Mouse (Mus musculus) CH12.LX (cell line): ENCODE measurements around the gene Rab21. TPM values are rescaled to one million over a fixed set of nuclear protein-coding genes. Genes with fewer than 3 reads are reported as not detected.

ENCODE experiments used
- DNase-seq: peaks from one replicate; pipeline ENCODE4 v3.0.0-alpha.2; 2013; ENCODE audit errors: extremely low read depth
- H3K27ac ChIP-seq: 2 replicates; pipeline ENCODE4 v1.5.1; 2012; ENCODE audit warnings: low read depth, mild to moderate bottlenecking, control low read depth, moderate library complexity; ENCODE audit not compliant: insufficient read depth
- H3K27me3 ChIP-seq: replicated peaks from 2 replicates; pipeline ENCODE3; 2012; ENCODE audit warnings: inconsistent platforms
- H3K36me3 ChIP-seq, 2 experiments: replicated peaks in 1 of 2; 2 replicates each; pipeline versions ENCODE3 to v1.6.1; 2012; ENCODE audit warnings: inconsistent platforms in 1 of 2, low read length in 1 of 2, mild to moderate bottlenecking in 1 of 2, mixed read lengths in 1 of 2, moderate library complexity in 1 of 2; ENCODE audit not compliant: control insufficient read depth in 1 of 2, insufficient read depth in 1 of 2
- H3K4me1 ChIP-seq, 2 experiments: 2 replicates each; pipeline ENCODE4 v1.6.1; 2012; ENCODE audit warnings: inconsistent platforms in 1 of 2, moderate library complexity in 1 of 2; ENCODE audit not compliant: insufficient read depth in 2 of 2, control insufficient read depth in 1 of 2
- H3K4me2 ChIP-seq: 2 replicates; pipeline ENCODE4 v1.6.1; 2012; ENCODE audit warnings: low read depth, mild to moderate bottlenecking, control low read depth; ENCODE audit not compliant: poor library complexity, insufficient read depth, severe bottlenecking
- H3K4me3 ChIP-seq, 3 experiments: fragments of 150-350 bp in 1 of 3; sonication (generic) in 1 of 3; replicated peaks in 1 of 3; 2 replicates each; pipeline versions ENCODE3 to v1.5.1; 2011 to 2012; ENCODE audit warnings: low read depth in 2 of 3, low read length in 2 of 3, mild to moderate bottlenecking in 2 of 3, moderate library complexity in 2 of 3, control low read depth in 1 of 3, improper control_type of control experiment in 1 of 3, inconsistent platforms in 1 of 3, mixed read lengths in 1 of 3; ENCODE audit not compliant: poor library complexity in 1 of 3
- H3K79me2 ChIP-seq: replicated peaks from 2 replicates; pipeline ENCODE4 v1.6.1; 2012; ENCODE audit warnings: mild to moderate bottlenecking, moderate library complexity; ENCODE audit not compliant: control insufficient read depth, poor library complexity, insufficient read depth, severe bottlenecking; ENCODE audit errors: extremely low read depth
- H3K9ac ChIP-seq: 2 replicates; pipeline ENCODE4 v1.6.1; 2012; ENCODE audit warnings: low read depth, mild to moderate bottlenecking, control low read depth, moderate library complexity; ENCODE audit not compliant: insufficient read depth
- H3K9me3 ChIP-seq: replicated peaks from 2 replicates; pipeline ENCODE3; 2012; ENCODE audit warnings: low read length, inconsistent platforms, mixed read lengths
- BHLHE40 ChIP-seq: IDR thresholded peaks from 2 replicates; pipeline ENCODE4 v1.6.1; 2011; ENCODE audit warnings: mild to moderate bottlenecking, low read depth, low read length, improper control_type of control experiment
- CHD1 ChIP-seq: IDR thresholded peaks from 2 replicates; pipeline ENCODE4 v1.6.1; 2012; ENCODE audit warnings: low read depth, low read length, improper control_type of control experiment, inconsistent platforms
- CHD2 ChIP-seq: IDR thresholded peaks from 2 replicates; pipeline ENCODE4 v1.6.1; 2011; ENCODE audit warnings: low read length, improper control_type of control experiment
- CTCF ChIP-seq, 2 experiments: IDR thresholded peaks in 1 of 2; conservative IDR thresholded peaks in 1 of 2; 2 replicates each; pipeline ENCODE4 v1.5.1; 2011 to 2012; ENCODE audit warnings: low read depth in 2 of 2, low read length in 2 of 2, improper control_type of control experiment in 1 of 2, inconsistent platforms in 1 of 2, mild to moderate bottlenecking in 1 of 2, moderate library complexity in 1 of 2
- EP300 ChIP-seq: IDR thresholded peaks from 2 replicates; pipeline ENCODE4 v1.6.1; 2011; ENCODE audit warnings: low read length, improper control_type of control experiment
- ETS1 ChIP-seq: conservative IDR thresholded peaks from 2 replicates; pipeline ENCODE4 v1.6.1; 2012; ENCODE audit warnings: low read depth, mild to moderate bottlenecking, inconsistent platforms, low read length, improper control_type of control experiment, moderate library complexity
- GABPA ChIP-seq: IDR thresholded peaks from 2 replicates; pipeline ENCODE4 v1.6.1; 2012; ENCODE audit warnings: low read depth, low read length, improper control_type of control experiment, inconsistent platforms; ENCODE audit not compliant: insufficient replicate concordance
- HCFC1 ChIP-seq: IDR thresholded peaks from 2 replicates; pipeline ENCODE4 v1.6.1; 2012; ENCODE audit warnings: low read depth, mild to moderate bottlenecking, inconsistent platforms, low read length, improper control_type of control experiment
- JUND ChIP-seq: conservative IDR thresholded peaks from 2 replicates; pipeline ENCODE4 v1.6.1; 2011; ENCODE audit warnings: low read depth, low read length, improper control_type of control experiment
- KAT2A ChIP-seq: IDR thresholded peaks from 2 replicates; pipeline ENCODE4 v1.6.1; 2012; ENCODE audit warnings: low read length, improper control_type of control experiment, inconsistent platforms; ENCODE audit not compliant: insufficient replicate concordance
- MAFK ChIP-seq: IDR thresholded peaks from 2 replicates; pipeline ENCODE4 v1.6.1; 2011; ENCODE audit warnings: low read length, improper control_type of control experiment; ENCODE audit not compliant: insufficient replicate concordance
- MEF2A ChIP-seq: IDR thresholded peaks from 2 replicates; pipeline ENCODE4 v1.6.1; 2014; ENCODE audit warnings: low read depth, mild to moderate bottlenecking, inconsistent platforms, low read length, improper control_type of control experiment, borderline replicate concordance
- MYC ChIP-seq: IDR thresholded peaks from 2 replicates; pipeline ENCODE4 v1.6.1; 2011; ENCODE audit warnings: low read depth, mild to moderate bottlenecking, improper control_type of control experiment, low read length
- RAD21 ChIP-seq: IDR thresholded peaks from 2 replicates; pipeline ENCODE4 v1.6.1; 2011; ENCODE audit warnings: low read depth, mild to moderate bottlenecking, low read length, improper control_type of control experiment, moderate library complexity
- SIN3A ChIP-seq: IDR thresholded peaks from 2 replicates; pipeline ENCODE4 v1.6.1; 2012; ENCODE audit warnings: low read length, improper control_type of control experiment, inconsistent platforms
- TBP ChIP-seq: conservative IDR thresholded peaks from 2 replicates; pipeline ENCODE4 v1.6.1; 2011; ENCODE audit warnings: low read depth, low read length, improper control_type of control experiment
- TCF12 ChIP-seq: IDR thresholded peaks from 2 replicates; pipeline ENCODE4 v1.6.1; 2014; ENCODE audit warnings: low read depth, mild to moderate bottlenecking, inconsistent platforms, low read length, improper control_type of control experiment
- USF1 ChIP-seq: IDR thresholded peaks from 2 replicates; pipeline ENCODE4 v1.6.1; 2014; ENCODE audit warnings: low read depth, mild to moderate bottlenecking, inconsistent platforms, low read length, improper control_type of control experiment
- USF2 ChIP-seq: conservative IDR thresholded peaks from 2 replicates; pipeline ENCODE4 v1.6.1; 2011; ENCODE audit warnings: low read depth, low read length, improper control_type of control experiment
- ZKSCAN1 ChIP-seq: IDR thresholded peaks from 2 replicates; pipeline ENCODE4 v1.6.1; 2012; ENCODE audit warnings: low read depth, inconsistent platforms, low read length, improper control_type of control experiment, borderline replicate concordance
- ZMIZ1 ChIP-seq: IDR thresholded peaks from 2 replicates; pipeline ENCODE4 v1.6.1; 2012; ENCODE audit warnings: low read depth, mild to moderate bottlenecking, inconsistent platforms, low read length, improper control_type of control experiment
- dilution Hi-C: fragments of 300-500 bp; cut with MboI; formaldehyde crosslinking; loops from 2 replicates; pipeline ENCODE4 v1.14.3; 2020; ENCODE audit warnings: low sequenced_read_pairs; ENCODE audit not compliant: extremely low pct_unique_long_range_greater_than_20kb, extremely low pct_ligation_motif_present
- in situ Hi-C: fragments of 300-500 bp; cut with MboI; formaldehyde crosslinking; loops from 3 replicates; pipeline ENCODE4 v1.14.3; 2019; ENCODE audit warnings: low sequenced_read_pairs, low pct_ligation_motif_present, low pct_unique_long_range_greater_than_20kb, mixed read lengths
- polyA plus RNA-seq: library from polyadenylated mRNA; unstranded; fragments of >175 nt; gene quantifications from 2 replicates; pipeline ENCODE4 v1.2.1, GENCODE M21; 2012; ENCODE audit warnings: low read depth; ENCODE audit not compliant: insufficient read length
- total RNA-seq, 2 experiments: library from RNA; depleted of rRNA; stranded (reverse); fragments of 300-350 nt in 1 of 2; fragments of >200 nt in 1 of 2; gene quantifications; 2 replicates each; pipeline ENCODE4 v1.2.3; 2012 to 2014

The Rab21 gene
- total and polyA plus RNA-seq, 3 experiments = 55.6 to 58.4 (median 57.4) TPM

- Histone ChIP-seq H3K4me1 (peaks cover 23 to 51% of the 10 kb centered on the region in 2 experiments), H3K27me3 (no peaks in the 10 kb centered on the region)
- TF ChIP-seq MEF2A (0 out of 2 replicates have a peak, but pooled peaks have one; percentile 25), JUND (no peak), BHLHE40 (0 out of 2 replicates have a peak, but pooled peaks have one; percentile 5), KAT2A (no peak), EP300 (no peak)
- TF ChIP-seq, all 38 proteins: peak for 2
- no peaks in the 10 kb centered on the region for H3K9me3 ChIP-seq
- H3K9ac ChIP-seq = peak overlapping the region; percentile 73
- peak overlapping the region; percentile 71 for H3K4me2 ChIP-seq
- H3K79me2 ChIP-seq = peaks cover 10% of the 10 kb centered on the region; the same call in 1 of the 2 replicates
- dilution Hi-C loops = no loop called here
- in situ Hi-C loops = no loop called here
- no peak for DNase-seq
- H3K4me3 ChIP-seq = peak overlapping the region in 2 of 3 experiments; percentile 46 to 54
- peak overlapping the region; percentile 83; the same call in 1 of the 2 replicates for H3K27ac ChIP-seq
- peaks cover 2 to 5% of the 10 kb centered on the region in 2 experiments for H3K36me3 ChIP-seq
Observed at GRCm38 (mm10) chr10:115363151-115363550, 47.8 kb upstream of the Rab21 start.

GRCm38 (mm10) chr10:115362623-115362964 lies 47.2 kb upstream of the Rab21 start:
- Histone ChIP-seq H3K9ac (peak overlapping the region; percentile 73), H3K4me3 (peak overlapping the region; percentile 46 to 63 (median 54)), H3K4me2 (peak overlapping the region; percentile 71), H3K27ac (peak overlapping the region; percentile 83), H3K27me3 (no peaks in the 10 kb centered on the region), H3K4me1 (peaks cover 23 to 51% of the 10 kb centered on the region in 2 experiments), H3K36me3 (peaks cover 2 to 11% of the 10 kb centered on the region in 2 experiments), H3K79me2 (peaks cover 10% of the 10 kb centered on the region; the same call in 1 of the 2 replicates), H3K9me3 (no peaks in the 10 kb centered on the region)
- in situ Hi-C loops (no loop called here), dilution Hi-C loops (no loop called here)
- DNase-seq = no peak
- no peak; the same call in 1 of the 2 replicates for TF ChIP-seq ZMIZ1
- TF ChIP-seq MYC = no peak
- no peak for TF ChIP-seq MAFK
- no peak for TF ChIP-seq TBP
- no peak for TF ChIP-seq GABPA
- no peak for TF ChIP-seq ZKSCAN1
- no peak for TF ChIP-seq HCFC1
- no peak for TF ChIP-seq RAD21
- TF ChIP-seq CHD1 = no peak
- TF ChIP-seq BHLHE40 = no peak
- no peak for TF ChIP-seq SIN3A
- TF ChIP-seq TCF12 = no peak
- TF ChIP-seq USF2 = no peak
- no peak for TF ChIP-seq CHD2
- TF ChIP-seq ETS1 = no peak
- no peak for TF ChIP-seq CTCF (conservative IDR thresholded peaks at IDR 0.05 in 1 of 2, IDR thresholded peaks at IDR 0.05 in 1 of 2; ENCODE audit: low read depth in 2 of 2, low read length in 2 of 2)
- TF ChIP-seq USF1 = no peak
